Mouse (Mus musculus) C2C12 (cell line): ENCODE results near the gene Gpd1. TPM values are rescaled to one million over a fixed set of nuclear protein-coding genes. Genes with fewer than 3 reads are reported as not detected.

Experiments used
- H3K27me3 ChIP-seq: one replicate; pipeline ENCODE4 v1.6.1; 2011; ENCODE audit not compliant: control insufficient read depth, insufficient read depth, insufficient read length
- H3K36me3 ChIP-seq: one replicate; pipeline ENCODE4 v1.6.1; 2011; ENCODE audit not compliant: control insufficient read depth, insufficient read depth
- H3K4me3 ChIP-seq: one replicate; pipeline ENCODE4 v1.5.1; 2011; ENCODE audit warnings: mild to moderate bottlenecking, control low read depth; ENCODE audit not compliant: poor library complexity, insufficient read depth, severe bottlenecking
- H3K79me2 ChIP-seq: one replicate; pipeline ENCODE4 v1.6.1; 2011; ENCODE audit not compliant: control insufficient read depth, insufficient read depth
- H3K79me3 ChIP-seq: one replicate; pipeline ENCODE4 v1.6.1; 2011; ENCODE audit warnings: low read depth, control low read depth
- H3ac ChIP-seq: one replicate; pipeline ENCODE3; 2011; ENCODE audit warnings: low read depth; ENCODE audit not compliant: control insufficient read depth, insufficient read length
- CEBPB ChIP-seq: IDR thresholded peaks from one replicate; pipeline ENCODE4 v1.6.1; 2011; ENCODE audit warnings: low read depth, mild to moderate bottlenecking, control low read depth, moderate library complexity
- CTCF ChIP-seq: IDR thresholded peaks from one replicate; pipeline ENCODE4 v1.5.1; 2011; ENCODE audit not compliant: control insufficient read depth, insufficient read depth, insufficient read length
- FOSL1 ChIP-seq: IDR thresholded peaks from one replicate; pipeline ENCODE4 v1.8.0; 2011; ENCODE audit warnings: mild to moderate bottlenecking, low read length; ENCODE audit not compliant: poor library complexity, insufficient read depth, severe bottlenecking
- MAX ChIP-seq: IDR thresholded peaks from one replicate; pipeline ENCODE4 v1.6.1; 2011; ENCODE audit warnings: mild to moderate bottlenecking, control low read depth
- MYOD1 ChIP-seq: IDR thresholded peaks from one replicate; pipeline ENCODE4 v1.6.1; 2011; ENCODE audit warnings: low read depth; ENCODE audit not compliant: control insufficient read depth, insufficient read length
- MYOG ChIP-seq: IDR thresholded peaks from one replicate; pipeline ENCODE4 v1.6.1; 2011; ENCODE audit not compliant: control insufficient read depth, insufficient read length; ENCODE audit errors: extremely low read depth
- USF1 ChIP-seq: IDR thresholded peaks from one replicate; pipeline ENCODE4 v1.6.1; 2011; ENCODE audit warnings: low read depth, mild to moderate bottlenecking, control low read depth, moderate library complexity
- polyA plus RNA-seq: library from polyadenylated mRNA; unstranded; fragments of >200 nt; fragmentation: generic; extraction: Trizol; gene quantifications from one replicate; pipeline ENCODE4 v1.2.1, GENCODE M21; 2012; ENCODE audit warnings: missing spikeins

Gpd1 gene
- polyA plus RNA-seq, 1 experiment = 0.64 TPM

GRCm38 (mm10) chr15:99735631-99736030 lies 18.3 kb downstream of the Gpd1 start:
- Histone ChIP-seq H3K36me3 (peaks cover 90% of the 10 kb centered on the region), H3K79me2 (no peaks in the 10 kb centered on the region), H3K4me3 (no peak overlapping the region), H3K79me3 (no peaks in the 10 kb centered on the region), H3K27me3 (no peaks in the 10 kb centered on the region), H3ac (no peak overlapping the region)
- TF ChIP-seq CEBPB (no peak), FOSL1 (no peak), MAX (no peak), CTCF (no peak), USF1 (no peak), MYOG (no peak), MYOD1 (no peak)

- Histone ChIP-seq H3K79me2 (no peaks in the 10 kb centered on the region), H3ac (no peak overlapping the region), H3K79me3 (no peaks in the 10 kb centered on the region), H3K4me3 (no peak overlapping the region), H3K27me3 (no peaks in the 10 kb centered on the region), H3K36me3 (peaks cover 96% of the 10 kb centered on the region)
- TF ChIP-seq CEBPB = no peak
- TF ChIP-seq MYOG = no peak
- TF ChIP-seq FOSL1 = no peak
- TF ChIP-seq CTCF = no peak
Observed at GRCm38 (mm10) chr15:99736675-99737074, 19.4 kb downstream of the Gpd1 start.

- TF ChIP-seq MYOD1 (no peak), MAX (no peak), CTCF (no peak), MYOG (no peak), FOSL1 (no peak), CEBPB (no peak), USF1 (no peak)
- Histone ChIP-seq H3K79me2 (no peaks in the 10 kb centered on the region), H3K36me3 (peaks cover 88% of the 10 kb centered on the region), H3ac (no peak overlapping the region), H3K79me3 (no peaks in the 10 kb centered on the region), H3K4me3 (no peak overlapping the region), H3K27me3 (no peaks in the 10 kb centered on the region)
Observed at GRCm38 (mm10) chr15:99740229-99740628, 22.9 kb downstream of the Gpd1 start.

- H3ac ChIP-seq = no peak overlapping the region
- H3K4me3 ChIP-seq = no peak overlapping the region
- H3K36me3 ChIP-seq = peaks cover 14% of the 10 kb centered on the region
- no peaks in the 10 kb centered on the region for H3K27me3 ChIP-seq
- peaks cover 41% of the 10 kb centered on the region for H3K79me3 ChIP-seq
- TF ChIP-seq CTCF = no peak
- TF ChIP-seq MYOD1 = no peak
- no peak for TF ChIP-seq MAX
- TF ChIP-seq MYOG = no peak
- TF ChIP-seq CEBPB = no peak
- no peak for TF ChIP-seq FOSL1
- TF ChIP-seq USF1 = no peak
- H3K79me2 ChIP-seq = peaks cover 88% of the 10 kb centered on the region
Observed at GRCm38 (mm10) chr15:99754204-99754603, 36.9 kb downstream of the Gpd1 start.

GRCm38 (mm10) chr15:99767467-99767866 lies 50.2 kb downstream of the Gpd1 start:
- peaks cover 83% of the 10 kb centered on the region for H3K79me3 ChIP-seq

GRCm38 (mm10) chr15:99768761-99769160 lies 51.4 kb downstream of the Gpd1 start:
- TF ChIP-seq MAX = no peak
- Histone ChIP-seq H3K27me3 (no peaks in the 10 kb centered on the region), H3K4me3 (no peak overlapping the region), H3K79me2 (peaks cover 81% of the 10 kb centered on the region), H3K79me3 (peaks cover 70% of the 10 kb centered on the region), H3K36me3 (peaks cover 10% of the 10 kb centered on the region), H3ac (no peak overlapping the region)

More at GRCm38 (mm10) chr15:99767467-99767866, 50.2 kb downstream of the Gpd1 start:
- H3K79me2 ChIP-seq = peaks cover 94% of the 10 kb centered on the region
- TF ChIP-seq CTCF (no peak), MYOD1 (no peak)
- H3K4me3 ChIP-seq = no peak overlapping the region
- H3K36me3 ChIP-seq = peaks cover 10% of the 10 kb centered on the region
- H3K27me3 ChIP-seq = no peaks in the 10 kb centered on the region
- no peak overlapping the region for H3ac ChIP-seq
